Mouse (Mus musculus) left cerebral cortex, postnatal 36 days (tissue): Measurements from ENCODE around the gene Dnase1. TPM values are rescaled to one million over a fixed set of nuclear protein-coding genes. Genes with fewer than 3 reads are reported as not detected.

Source experiments
- microRNA-seq: library from miRNA; unstranded; fragments of <30 nt; microRNA quantifications from one replicate; pipeline ENCODE4 v1.2.0, GENCODE M21; 2022
- total RNA-seq, 2 experiments: library from RNA; stranded (reverse); gene quantifications; 2 replicates each; pipeline ENCODE4 v1.2.3; 2021

The Dnase1 gene
- total RNA-seq, 2 experiments from 2014 or later: not detected

Small RNA genes lying within 50 kb of the gene (microRNA-seq; reads per million reads assigned to microRNA genes)
- not detected for gene Gm23413

Other genes with a start within 250 kb of the Dnase1 start
- gene Olfr15, start 206.1 kb upstream of the Dnase1 start, total RNA-seq: not detected
- 1 to 10 TPM; 5.2 to 5.3 TPM for gene Zfp174, start 189.7 kb upstream of the Dnase1 start, total RNA-seq
- 100 to 1,000 TPM; 124 TPM for gene Naa60, start 164.6 kb upstream of the Dnase1 start, total RNA-seq
- gene Zfp597, start 152.4 kb upstream of the Dnase1 start, total RNA-seq: 10 to 100 TPM; 23.1 to 26.8 TPM
- 1 to 10 TPM in 1 of 2 experiments, not detected in 1; 1.2 TPM for gene Gm20695, start 152.3 kb upstream of the Dnase1 start, total RNA-seq
- 10 to 100 TPM; 10.1 to 11.1 TPM for gene 1700037C18Rik, start 128.3 kb upstream of the Dnase1 start, total RNA-seq
- gene Cluap1, start 128.1 kb upstream of the Dnase1 start, total RNA-seq: 10 to 100 TPM; 26.0 to 33.4 TPM
- gene Nlrc3, start 60.3 kb upstream of the Dnase1 start, total RNA-seq: 1 to 10 TPM; 1.1 to 3.5 TPM
- 10 to 100 TPM; 44.9 to 50.6 TPM for gene Slx4, start 33.2 kb upstream of the Dnase1 start, total RNA-seq
- 10 to 100 TPM; 72.1 to 73.1 TPM for gene Trap1, start 40.9 kb downstream of the Dnase1 start, total RNA-seq
- 10 to 100 TPM; 76.3 to 97.8 TPM for gene Crebbp, start 177.1 kb downstream of the Dnase1 start, total RNA-seq